Mouse (Mus musculus) heart, adult 2 months (tissue): ENCODE results near the gene Olfr38.

Source experiments
- CTCF ChIP-seq: fragments of 200-600 bp; IDR thresholded peaks from 2 replicates; pipeline ENCODE4 v1.8.1; 2022; ENCODE audit warnings: antibody characterized with exemption, mild to moderate bottlenecking, moderate library complexity
- POLR2A ChIP-seq: fragments of 200-500 bp; IDR thresholded peaks from 2 replicates; pipeline ENCODE4 v1.6.1; 2011; ENCODE audit warnings: mild to moderate bottlenecking, low read depth, low read length, control low read depth; ENCODE audit not compliant: insufficient read depth

DNA sequence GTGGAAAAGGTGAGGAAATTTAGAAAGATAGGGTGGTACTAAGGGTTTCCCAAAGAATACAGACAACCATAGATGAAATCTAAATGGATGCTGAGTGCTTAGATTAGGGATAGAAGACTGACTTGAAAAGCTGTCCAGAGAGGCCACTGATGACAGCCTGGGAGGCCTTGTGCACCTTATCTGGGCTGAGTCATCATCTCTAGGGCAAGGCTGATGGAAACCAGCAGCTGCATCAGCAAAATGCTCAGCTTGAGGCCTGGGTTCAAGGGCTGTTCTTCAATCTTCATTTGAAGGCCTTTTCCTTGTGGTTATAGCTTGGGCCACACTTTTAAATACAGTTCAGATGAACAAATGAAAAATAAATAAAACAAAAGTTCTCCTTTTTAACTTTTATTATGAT is 38.2 kb upstream of the Olfr38 start:
- TF ChIP-seq CTCF (no peak), POLR2A (no peak)
